Mouse (Mus musculus): ENCODE measurements around the gene Nfix. TPM values are rescaled to one million over a fixed set of nuclear protein-coding genes. Genes with fewer than 3 reads are reported as not detected.

The Nfix gene
- polyA plus RNA-seq (2012; rRNA removed), result 42.4 and 55.8 TPM in 2 replicates

DNA sequence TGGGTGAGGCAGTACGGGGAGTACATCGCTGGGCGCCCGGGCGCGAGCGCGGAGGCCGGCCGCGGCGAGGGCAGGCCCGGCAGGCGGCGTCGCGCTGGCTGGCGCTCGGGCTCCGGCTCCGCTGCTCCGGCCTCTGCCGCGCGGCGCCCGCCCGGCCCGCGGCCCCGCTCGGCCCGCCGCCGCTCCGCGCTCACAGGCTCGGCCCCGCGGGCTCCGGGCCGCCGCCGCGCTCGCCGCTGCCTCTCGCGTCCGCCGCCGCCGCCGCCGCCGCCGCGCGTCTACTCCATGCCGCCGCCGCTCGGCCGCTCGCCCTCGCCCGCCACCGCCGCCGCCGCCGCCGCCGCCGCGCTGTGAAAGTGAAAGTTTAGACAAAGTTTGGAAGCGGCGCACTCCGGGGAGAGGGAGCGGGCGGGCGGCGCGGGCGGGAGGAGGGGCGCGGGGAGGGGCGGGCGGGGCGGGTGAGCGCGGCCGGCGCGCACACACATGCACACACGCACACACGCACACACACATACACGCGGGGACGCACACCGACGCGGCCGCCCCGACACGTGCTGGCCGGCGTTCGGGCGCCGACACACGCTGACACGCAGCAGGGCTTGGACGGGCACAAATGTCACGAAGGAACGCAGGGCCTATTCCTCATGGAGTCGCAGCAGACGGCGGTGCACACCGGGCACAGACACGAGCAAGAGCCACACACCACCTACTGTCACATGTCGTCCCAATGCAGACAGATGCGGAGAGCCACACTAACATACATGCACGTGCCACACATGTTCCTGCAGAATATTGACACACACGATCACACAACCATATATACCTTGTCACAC, at the start of gene Nfix:
Gene Nfix, minus strand, starts transcription at position 346 of the 833 bp plus-strand sequence.

DNA sequence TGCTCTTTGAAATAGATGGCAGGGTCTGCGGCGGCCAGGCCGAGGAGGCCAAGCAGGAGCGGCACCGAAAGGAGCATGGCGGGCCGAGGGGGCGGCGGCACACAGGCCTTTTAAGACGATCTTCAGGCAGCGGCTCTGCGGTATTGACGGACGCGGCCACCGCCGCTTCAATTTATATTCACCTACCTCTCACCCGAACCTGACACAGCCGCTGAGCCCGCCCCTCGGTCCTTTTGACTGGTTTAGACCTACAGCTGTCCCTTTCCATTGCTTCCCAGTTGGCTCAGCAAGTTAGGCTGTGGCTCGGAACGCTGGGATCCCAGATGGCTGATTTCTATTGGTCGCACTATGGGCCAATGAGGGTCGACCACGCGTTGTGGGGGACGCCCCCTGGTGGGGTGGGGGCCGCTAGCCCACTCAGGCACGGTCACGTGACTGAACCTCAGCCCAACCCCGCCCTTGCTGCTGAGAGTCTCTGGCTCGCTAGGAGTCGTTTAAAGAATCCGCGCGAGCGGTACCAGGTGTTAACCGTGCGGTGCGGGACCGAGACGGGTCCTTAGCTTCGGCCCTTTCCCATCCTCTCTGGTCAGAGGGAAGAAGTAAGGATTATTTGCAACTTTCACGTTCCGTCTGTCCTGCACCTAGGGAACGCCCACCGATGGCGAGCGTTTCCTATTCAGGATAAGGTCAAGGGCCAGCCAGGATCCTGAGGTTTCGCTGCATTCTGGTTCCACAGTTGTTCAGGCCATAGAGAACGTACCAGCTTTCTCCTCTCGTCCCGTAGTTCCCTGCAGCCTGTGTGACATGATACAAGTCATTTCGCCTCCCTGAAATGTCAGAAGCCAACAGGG, 46.8 kb upstream of the Nfix start, which contains the start of gene Calr:
Gene Calr, minus strand, starts transcription at position 213 of the 851 bp plus-strand sequence.

DNA sequence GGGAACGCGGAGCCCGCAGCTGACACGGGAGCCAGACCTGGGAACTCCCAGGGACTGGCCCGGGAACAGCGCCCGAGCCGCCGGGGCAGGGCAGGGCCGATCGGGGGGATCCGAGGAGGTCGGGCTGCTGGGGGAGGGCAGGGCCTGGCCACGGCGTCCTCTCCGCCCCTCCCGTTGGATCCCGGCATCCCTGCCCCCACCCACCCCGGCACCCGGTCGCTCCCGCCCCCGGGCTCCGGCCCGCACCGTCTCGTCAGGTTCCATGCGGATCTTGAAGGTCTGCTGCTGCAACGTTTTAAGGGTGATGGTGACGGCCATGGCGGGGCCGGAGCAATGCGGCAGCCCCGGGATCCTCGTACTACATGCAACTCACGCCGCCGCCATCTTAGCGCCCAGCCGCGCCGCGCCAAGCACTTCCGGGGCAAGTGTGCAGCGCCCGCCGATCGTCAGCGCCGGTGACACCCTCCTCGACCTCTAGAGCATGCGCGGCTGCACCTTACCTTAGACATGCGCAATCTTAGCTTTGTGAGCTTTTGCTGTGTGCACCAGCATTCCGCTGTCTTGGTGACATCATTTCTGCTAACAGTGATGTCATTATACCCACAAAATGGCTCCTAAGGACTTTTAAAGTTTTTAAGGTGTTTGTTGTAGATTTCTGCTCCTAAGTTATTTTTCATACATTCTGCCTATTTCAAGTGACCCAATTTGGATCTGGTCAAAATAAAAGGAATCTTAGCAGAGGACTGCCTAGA, 40.3 kb upstream of the Nfix start, which contains the start of gene Rad23a:
Gene Rad23a, minus strand, starts transcription at position 418 of the 752 bp plus-strand sequence.

DNA sequence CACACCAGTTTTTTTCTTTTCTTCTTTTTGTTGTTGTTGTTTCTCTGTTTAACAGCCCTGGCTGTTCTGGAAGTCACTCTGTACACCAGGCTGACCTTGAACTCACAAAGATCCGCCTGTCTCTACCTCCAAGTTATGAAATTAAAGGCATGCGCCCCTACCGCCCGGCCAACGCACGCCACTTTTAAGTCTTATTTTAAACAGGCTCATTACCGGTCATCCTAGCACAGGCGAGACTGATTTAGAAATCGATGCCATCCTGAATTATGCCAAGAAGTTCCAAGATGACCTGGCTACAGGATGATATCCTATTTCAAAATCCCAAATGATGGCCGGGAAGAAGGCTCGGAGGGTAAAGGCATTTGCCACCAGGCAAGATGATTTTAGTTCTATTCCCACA, 31.3 kb upstream of the Nfix start, which contains the start of gene Gadd45gip1:
Gene Gadd45gip1, plus strand, starts transcription at position 33 of the 400 bp plus-strand sequence.

DNA sequence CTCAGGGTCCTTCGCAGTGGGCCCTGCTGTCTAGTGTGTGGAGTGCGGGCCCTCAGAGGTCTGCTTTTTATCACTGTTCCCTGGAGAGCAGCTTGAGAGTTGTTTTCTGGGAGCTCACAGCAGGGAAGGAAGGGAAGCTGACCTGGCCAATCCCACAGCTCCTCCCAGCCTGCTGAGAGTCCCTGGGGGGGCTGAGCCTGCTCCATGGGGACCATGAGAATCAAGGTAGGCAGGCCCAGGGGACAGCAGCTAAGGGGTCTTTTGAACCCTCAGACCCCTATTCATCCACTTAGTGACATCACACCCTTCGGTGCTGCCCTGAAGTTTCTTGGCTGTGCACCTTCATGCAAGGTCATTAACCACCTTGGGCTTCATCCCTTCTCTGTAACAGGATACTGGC, 22.6 kb upstream of the Nfix start, which contains the start of gene Dand5:
Gene Dand5, minus strand, starts transcription at position 101 of the 400 bp plus-strand sequence.

DNA sequence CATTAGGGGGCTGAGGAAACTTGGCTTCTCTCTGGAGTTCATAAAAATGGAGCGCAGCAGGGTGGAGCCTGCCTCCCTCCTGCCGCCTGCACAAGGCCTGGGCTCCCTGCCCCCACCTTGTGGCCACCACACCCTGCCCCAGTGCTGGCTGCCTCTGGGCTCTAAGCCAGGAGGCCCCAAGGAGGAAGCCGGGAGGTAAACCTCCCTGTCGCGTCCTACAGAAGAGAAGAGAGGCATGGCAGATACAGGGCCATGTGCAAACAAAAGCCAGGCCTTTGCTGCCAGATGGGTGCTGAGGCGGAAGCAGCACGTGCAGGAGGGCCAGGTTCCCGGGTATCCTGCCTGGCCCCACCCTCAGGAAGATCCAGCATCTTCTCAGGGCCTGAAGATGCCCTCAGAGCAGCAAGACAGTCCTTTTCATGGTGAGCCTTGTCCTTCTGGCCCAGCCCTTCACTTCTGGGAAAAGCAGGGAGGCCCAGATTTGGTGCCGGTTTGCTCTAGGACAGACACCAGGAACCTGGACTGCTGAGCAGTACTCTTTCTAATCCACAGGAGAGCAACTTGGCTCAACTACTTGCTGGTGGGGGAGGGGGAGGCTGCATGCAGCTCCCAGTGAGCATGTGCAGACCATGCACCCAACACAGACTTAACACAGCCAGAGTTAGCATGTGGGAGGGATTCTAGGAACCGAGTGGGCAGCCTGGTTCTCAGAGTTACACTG, 77.1 kb downstream of the Nfix start, which contains the start of gene G430095P16Rik:
Gene G430095P16Rik, plus strand, starts transcription at position 158 of the 721 bp plus-strand sequence.

DNA sequence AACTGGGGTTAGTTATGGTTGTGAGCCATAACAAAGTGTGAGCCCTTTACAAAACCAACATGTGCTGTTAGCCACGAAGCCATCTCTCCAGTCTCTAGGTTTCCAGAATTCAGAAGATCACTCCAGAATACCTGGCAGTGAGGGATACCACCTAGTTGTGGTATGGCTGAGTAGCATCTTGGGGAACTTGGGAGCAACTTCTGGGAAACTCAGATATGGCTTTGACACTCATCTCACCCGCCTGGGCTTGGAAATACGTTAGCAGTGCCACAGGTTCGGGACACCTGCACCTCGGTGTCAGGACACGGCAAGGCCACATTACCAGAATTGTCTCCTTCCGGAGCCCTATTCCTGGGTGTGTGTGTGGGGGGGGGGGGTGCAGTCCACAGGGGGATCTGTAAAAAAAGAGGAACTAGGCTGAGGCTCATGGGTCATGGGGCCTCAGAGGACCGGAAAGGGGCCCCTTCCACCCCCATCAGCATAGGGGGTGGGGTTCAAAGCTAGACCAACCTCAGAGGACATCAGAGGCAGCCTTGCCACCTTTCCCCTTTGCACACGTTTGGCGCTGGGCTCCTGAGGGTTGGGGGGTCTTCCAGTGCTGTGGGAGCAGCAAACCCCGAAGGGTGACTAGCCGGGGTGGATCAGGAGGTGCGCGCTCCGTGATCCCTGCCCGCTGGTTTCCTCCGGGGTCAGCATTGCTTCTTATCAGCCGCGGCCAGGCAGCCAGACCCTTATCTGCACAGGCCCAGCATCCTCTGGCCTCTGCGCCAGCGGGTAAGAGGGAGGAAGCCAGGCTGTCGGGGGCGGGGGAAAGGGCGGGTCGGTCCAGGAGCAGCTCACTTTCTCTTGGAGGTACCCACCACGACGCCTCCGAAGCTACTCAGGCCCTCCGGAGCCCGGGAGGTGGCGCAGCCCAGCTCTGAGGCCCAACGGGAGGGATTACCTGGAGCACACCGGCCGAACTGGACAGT, 98.9 kb downstream of the Nfix start, which contains the start of gene Lyl1:
Gene Lyl1, plus strand, starts transcription at position 517 of the 971 bp plus-strand sequence.

DNA sequence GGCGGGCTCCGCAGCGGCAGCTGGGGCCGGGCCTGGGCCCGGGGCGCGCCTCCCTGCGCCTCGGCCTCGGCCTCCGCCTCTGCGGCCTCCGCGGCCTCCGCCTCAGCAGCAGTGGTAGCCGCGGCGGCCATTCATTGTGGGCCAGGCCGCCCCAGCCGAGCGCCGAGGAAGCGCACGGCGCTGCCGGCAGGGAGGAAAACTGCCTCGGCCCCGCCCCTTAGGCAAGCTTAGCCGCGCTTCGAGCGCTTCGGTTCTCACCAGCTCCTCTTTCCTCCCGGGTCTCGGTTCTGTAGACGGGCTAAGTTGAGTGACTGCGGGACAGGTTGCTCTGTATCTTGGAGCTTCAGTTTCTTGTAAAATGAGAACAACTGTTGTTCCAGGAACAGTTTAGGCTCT, 112.4 kb downstream of the Nfix start, which contains the start of gene Nacc1:
Gene Nacc1, minus strand, starts transcription at position 158 of the 396 bp plus-strand sequence.

DNA sequence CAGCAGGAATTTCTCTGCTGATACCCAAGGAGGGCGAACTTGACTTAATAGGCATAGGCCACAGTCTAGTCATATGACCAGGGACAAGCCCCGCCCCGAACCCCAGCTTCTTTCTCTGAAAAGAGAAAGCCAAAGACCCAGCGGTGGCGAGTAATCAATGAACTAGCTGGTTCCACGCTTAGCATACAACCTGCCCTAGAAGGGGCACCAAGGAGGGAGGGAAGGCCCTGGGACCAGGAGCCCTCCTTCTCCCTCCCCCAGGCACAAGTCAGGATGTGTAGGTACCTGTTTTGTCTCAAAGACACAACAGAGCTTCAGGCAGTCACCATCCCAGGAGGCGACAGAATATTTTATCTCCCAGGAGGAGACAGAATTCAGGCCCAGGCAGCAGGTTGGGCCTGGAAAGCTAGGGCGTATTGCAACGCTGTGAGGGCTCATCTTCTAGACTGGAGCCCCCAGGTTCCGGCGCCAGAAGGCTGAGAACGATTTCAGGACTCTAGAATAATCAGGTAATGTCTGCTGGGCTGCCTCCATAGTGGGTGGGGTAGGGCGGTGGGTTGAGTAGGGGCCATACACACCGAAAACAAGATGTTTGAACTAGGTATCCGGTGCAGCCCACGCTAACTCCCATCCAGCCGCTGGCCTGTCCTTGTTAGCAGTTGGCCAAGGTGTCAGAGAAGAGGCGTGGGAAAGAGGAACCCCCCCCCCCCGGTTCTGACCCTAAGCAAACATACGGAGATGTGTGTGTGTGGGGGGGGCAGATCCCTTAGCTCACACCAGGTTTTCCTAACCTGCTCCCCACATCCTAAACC, 113.7 kb downstream of the Nfix start, which contains the start of gene Trmt1:
Gene Trmt1, plus strand, starts transcription at position 117 of the 812 bp plus-strand sequence.

DNA sequence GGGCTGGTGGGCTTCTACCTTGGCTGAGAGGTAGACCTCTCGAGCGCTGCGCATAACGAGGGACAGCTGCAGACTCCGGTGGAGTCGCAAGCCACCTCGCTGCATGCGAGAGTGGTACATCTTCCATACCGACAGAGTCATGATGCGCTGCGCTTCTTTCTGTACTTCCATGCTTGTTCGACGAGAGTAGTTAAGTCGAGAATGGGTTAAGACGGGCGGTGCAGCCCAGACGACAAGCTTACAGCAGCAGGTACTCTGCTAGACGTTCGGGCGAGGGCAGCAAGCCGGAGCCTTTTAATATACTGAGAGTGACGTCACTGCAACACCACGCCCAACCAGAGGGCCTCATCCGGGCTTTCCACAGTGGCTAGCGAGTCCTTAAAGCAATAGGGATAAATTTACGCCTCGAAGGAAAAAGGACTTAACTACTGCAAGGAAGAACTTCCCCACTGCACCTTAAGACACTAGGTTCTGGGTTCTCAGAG, 137.5 kb downstream of the Nfix start, which contains the start of gene Ier2:
Gene Ier2, minus strand, starts transcription at position 272 of the 485 bp plus-strand sequence.

Other genes with a start within 250 kb of the Nfix start
- gene Ier2, start 137.5 kb downstream of the Nfix start, polyA plus RNA-seq (2012; rRNA removed), result 43.1 and 48.5 TPM in 2 replicates
- gene Trmt1, start 114.0 kb downstream of the Nfix start, polyA plus RNA-seq (2012; rRNA removed), result 99.2 and 132 TPM in 2 replicates
- 118 and 128 TPM in 2 replicates for gene Nacc1, start 112.5 kb downstream of the Nfix start, polyA plus RNA-seq (2012; rRNA removed)
- 8.4 and 9.0 TPM in 2 replicates for gene Lyl1, start 98.9 kb downstream of the Nfix start, polyA plus RNA-seq (2012; rRNA removed)
- gene G430095P16Rik, start 77.3 kb downstream of the Nfix start, polyA plus RNA-seq (2012; rRNA removed), result 0.29 and 0.59 TPM in 2 replicates
- gene Dand5, start 22.5 kb upstream of the Nfix start, polyA plus RNA-seq (2012; rRNA removed), result 2.1 and 2.9 TPM in 2 replicates
- 40.4 and 47.3 TPM in 2 replicates for gene Gadd45gip1, start 31.2 kb upstream of the Nfix start, polyA plus RNA-seq (2012; rRNA removed)
- 58.2 and 66.6 TPM in 2 replicates for gene Rad23a, start 40.3 kb upstream of the Nfix start, polyA plus RNA-seq (2012; rRNA removed)
- 162 and 189 TPM in 2 replicates for gene Calr, start 46.6 kb upstream of the Nfix start, polyA plus RNA-seq (2012; rRNA removed)
- gene Farsa, start 56.6 kb upstream of the Nfix start, polyA plus RNA-seq (2012; rRNA removed), result 35.1 TPM in 2 replicates
- 1.3 and 1.9 TPM in 2 replicates for gene Syce2, start 71.8 kb upstream of the Nfix start, polyA plus RNA-seq (2012; rRNA removed)
- gene Gcdh, start 93.6 kb upstream of the Nfix start, polyA plus RNA-seq (2012; rRNA removed), result 130 and 142 TPM in 2 replicates
- 0.23 and 0.28 TPM in 2 replicates for gene Klf1, start 101.6 kb upstream of the Nfix start, polyA plus RNA-seq (2012; rRNA removed)
- 13.5 and 17.0 TPM in 2 replicates for gene Dnase2a, start 108.2 kb upstream of the Nfix start, polyA plus RNA-seq (2012; rRNA removed)
- 1.3 and 1.7 TPM in 2 replicates for gene Mast1, start 137.0 kb upstream of the Nfix start, polyA plus RNA-seq (2012; rRNA removed)
- gene Rtbdn, start 146.6 kb upstream of the Nfix start, polyA plus RNA-seq (2012; rRNA removed), result 0.21 and 0.81 TPM in 2 replicates
- not detected in 2 replicates for gene Gm49661, start 169.1 kb upstream of the Nfix start, polyA plus RNA-seq (2012; rRNA removed)
- gene Prdx2, start 169.2 kb upstream of the Nfix start, polyA plus RNA-seq (2012; rRNA removed), result 119 and 140 TPM in 2 replicates
- gene Rnaseh2a, start 169.4 kb upstream of the Nfix start, polyA plus RNA-seq (2012; rRNA removed), result 41.0 and 42.0 TPM in 2 replicates
- gene Junb, start 178.4 kb upstream of the Nfix start, polyA plus RNA-seq (2012; rRNA removed), result 231 and 249 TPM in 2 replicates
- 43.2 and 50.0 TPM in 2 replicates for gene Hook2, start 190.3 kb upstream of the Nfix start, polyA plus RNA-seq (2012; rRNA removed)
- 96.2 and 105 TPM in 2 replicates for gene Best2, start 214.2 kb upstream of the Nfix start, polyA plus RNA-seq (2012; rRNA removed)
- 110 TPM in 2 replicates for gene Asna1, start 224.9 kb upstream of the Nfix start, polyA plus RNA-seq (2012; rRNA removed)
- 108 and 150 TPM in 2 replicates for gene Trir, start 226.5 kb upstream of the Nfix start, polyA plus RNA-seq (2012; rRNA removed)
- 53.8 and 59.8 TPM in 2 replicates for gene Tnpo2, start 236.6 kb upstream of the Nfix start, polyA plus RNA-seq (2012; rRNA removed)